Mouse (Mus musculus): ENCODE data around the gene Igfbp1.

The Igfbp1 gene

GRCm38 (mm10) chr11:7234981-7235609, 37.5 kb downstream of the Igfbp1 start:
- DNase-seq: no peak

GRCm38 (mm10) chr11:7236751-7237150, 39.2 kb downstream of the Igfbp1 start:
- no peak for DNase-seq

- DNase-seq: no peak
These were observed 40.1 kb downstream of the Igfbp1 start for GRCm38 (mm10) chr11:7237712-7238111.

GRCm38 (mm10) chr11:7238546-7238945, 41.0 kb downstream of the Igfbp1 start:
- no peak for DNase-seq

- no peak for DNase-seq
These were observed 41.6 kb downstream of the Igfbp1 start for GRCm38 (mm10) chr11:7239041-7239740.

GRCm38 (mm10) chr11:7244782-7245181, 47.2 kb downstream of the Igfbp1 start:
- no peak for DNase-seq

- no peak for DNase-seq
These were observed 52.8 kb downstream of the Igfbp1 start for GRCm38 (mm10) chr11:7250415-7250814.

- no peak for DNase-seq
These were observed 53.3 kb downstream of the Igfbp1 start for GRCm38 (mm10) chr11:7250870-7251269.
